Mouse (Mus musculus) layer of hippocampus, postnatal 25 days (tissue): ENCODE measurements at regions not wholly inside any gene's neighbourhood (a gene's known extent, or its start where the extent isn't known, plus 50 kb on each side); places are given as distances from the start of the nearest gene placed in this dataset.

Experiments
- DNase-seq, 2 experiments: peaks; one replicate each; pipeline ENCODE4 v3.0.0; 2022; ENCODE audit warnings: mixed read lengths in 2 of 2, low spot score in 1 of 2; ENCODE audit errors: extremely low spot score in 1 of 2

DNA sequence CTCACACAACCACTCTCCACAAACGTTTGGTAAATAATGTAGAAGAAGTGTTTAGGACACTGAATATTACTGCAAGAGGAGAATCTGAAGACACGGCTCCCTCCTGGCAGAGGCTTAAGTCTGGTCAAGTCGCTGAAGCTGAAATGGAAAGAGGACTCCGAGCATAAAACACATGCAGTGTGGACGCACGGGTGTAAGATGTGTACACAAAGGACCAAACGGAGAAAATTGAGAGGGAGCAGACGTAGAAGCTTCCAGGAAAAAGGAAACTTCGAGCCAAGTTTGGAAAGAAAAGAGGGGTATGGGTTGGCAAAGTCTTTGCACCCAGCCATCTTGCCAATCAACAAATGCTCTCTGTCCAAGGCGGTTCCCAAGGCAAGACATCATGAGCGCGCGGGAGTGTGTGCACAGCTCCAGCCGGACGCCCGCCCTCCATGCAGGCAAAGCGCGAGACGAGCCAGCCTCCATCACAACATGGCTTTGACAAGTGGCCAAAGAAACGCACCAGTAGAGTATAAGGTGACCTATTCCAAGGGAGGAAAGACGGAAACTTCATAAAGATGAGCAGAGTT, 465.0 kb upstream of the Pou3f3 start:
- peak; percentile 20 to 24 for DNase-seq

- DNase-seq: peak in 1 of 2 experiments; percentile 19
Observed at GRCm38 (mm10) chr1:42231091-42231490, 464.5 kb upstream of the Pou3f3 start.

DNA sequence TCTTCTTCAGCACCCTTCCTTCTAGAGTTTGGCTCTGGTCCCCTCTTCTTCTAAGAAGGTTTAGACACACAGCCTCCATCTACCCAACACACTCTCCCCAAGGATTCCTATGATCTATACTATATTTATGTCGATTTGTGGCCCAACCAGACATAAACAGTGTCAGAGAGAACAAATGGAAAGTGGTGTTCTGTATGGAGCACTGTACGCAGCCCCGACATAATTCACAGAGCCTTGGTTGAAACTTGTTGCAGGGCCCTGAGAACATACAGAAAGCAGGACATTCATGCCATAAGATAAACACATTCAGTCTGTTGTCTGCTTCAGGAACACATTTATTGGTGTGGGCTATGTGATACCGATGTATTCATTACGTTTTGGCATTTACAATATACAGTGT, 463.7 kb upstream of the Pou3f3 start:
- no peak for DNase-seq

DNA sequence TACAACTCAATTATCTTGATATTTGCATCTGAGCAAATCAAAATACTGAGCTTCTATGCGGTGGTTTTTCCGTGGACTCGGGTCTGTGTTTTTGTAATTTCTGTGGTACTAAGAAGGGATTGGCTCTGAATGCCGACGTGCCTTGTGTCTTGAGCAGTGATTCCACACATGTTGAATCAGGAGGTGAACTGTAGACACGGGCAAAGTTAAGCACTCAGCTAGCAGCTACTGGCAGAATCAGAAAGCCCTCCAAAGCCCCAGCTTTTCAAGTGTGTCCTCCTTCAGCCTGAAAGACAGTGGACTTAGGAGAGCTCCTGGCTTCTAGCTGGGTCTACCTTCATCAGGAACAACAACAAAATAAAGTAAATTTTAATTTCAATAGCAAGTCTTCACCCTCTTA, 462.9 kb upstream of the Pou3f3 start:
- no peak for DNase-seq

DNA sequence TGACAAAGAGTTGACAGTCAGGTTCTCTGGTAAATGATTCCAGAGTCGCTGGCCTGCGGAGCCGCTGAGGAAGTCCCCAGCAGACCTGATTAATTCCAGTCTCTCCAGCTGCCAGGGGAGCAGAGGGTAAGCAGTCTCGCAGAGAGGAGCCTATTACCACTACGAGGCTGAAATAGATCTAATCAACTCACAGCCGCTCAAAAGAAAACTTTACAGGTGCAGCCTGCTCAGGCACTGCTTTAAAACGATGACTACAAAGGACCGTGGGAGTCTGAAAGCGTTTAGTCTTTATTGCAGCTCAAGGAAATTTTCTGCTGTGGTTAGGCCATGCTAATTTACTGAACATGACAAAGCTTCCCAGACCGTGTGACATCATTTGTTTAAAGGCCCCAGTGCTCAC, 462.3 kb upstream of the Pou3f3 start:
- no peak for DNase-seq

DNA sequence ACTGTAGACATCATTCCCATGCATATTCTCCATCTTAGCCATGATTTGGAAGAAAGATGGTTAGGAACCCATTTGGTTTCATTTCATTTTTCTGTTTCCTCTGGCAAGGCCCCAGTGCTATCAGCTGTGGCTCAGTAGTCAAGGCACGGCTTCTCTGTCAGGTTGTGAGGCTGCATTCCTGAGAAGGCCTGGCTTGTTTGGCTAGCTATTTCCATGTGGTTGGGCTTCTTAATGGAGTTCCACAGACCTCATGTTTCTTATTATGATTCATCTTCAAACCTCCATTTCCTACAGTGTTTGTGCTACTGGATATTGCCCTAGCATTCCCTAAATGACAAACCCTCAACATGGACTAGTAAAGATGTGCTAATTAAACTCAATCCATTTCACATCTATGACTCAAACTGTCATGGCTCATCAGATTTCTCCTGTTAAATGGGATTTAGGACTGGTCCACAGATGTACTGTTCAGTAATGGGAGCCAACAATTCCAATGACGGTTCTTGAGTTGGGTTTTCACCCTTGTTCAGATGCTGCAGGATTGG, 459.0 kb upstream of the Pou3f3 start:
- no peak for DNase-seq

DNA sequence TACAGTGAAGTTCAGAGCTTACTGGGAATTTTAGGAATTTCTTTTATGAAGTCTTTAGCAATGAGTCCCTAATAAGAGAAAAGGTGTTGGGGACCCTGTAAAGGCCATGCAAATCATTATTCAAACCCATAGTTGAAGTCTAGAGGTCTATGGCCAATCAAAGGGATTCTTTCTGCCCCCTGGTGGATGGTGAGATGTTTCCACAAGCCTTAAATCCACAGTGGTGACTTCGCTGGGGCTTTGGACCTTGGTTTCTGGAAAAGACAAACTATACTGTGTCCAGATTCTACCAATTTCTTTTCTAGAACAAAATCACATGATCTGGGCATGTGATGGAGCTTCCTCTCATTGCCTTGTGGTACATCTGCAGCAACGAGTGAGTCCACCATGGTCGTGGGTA, 457.2 kb upstream of the Pou3f3 start:
- DNase-seq: no peak

- DNase-seq: no peak
Observed at GRCm38 (mm10) chr1:42241172-42241571, 454.4 kb upstream of the Pou3f3 start.

DNA sequence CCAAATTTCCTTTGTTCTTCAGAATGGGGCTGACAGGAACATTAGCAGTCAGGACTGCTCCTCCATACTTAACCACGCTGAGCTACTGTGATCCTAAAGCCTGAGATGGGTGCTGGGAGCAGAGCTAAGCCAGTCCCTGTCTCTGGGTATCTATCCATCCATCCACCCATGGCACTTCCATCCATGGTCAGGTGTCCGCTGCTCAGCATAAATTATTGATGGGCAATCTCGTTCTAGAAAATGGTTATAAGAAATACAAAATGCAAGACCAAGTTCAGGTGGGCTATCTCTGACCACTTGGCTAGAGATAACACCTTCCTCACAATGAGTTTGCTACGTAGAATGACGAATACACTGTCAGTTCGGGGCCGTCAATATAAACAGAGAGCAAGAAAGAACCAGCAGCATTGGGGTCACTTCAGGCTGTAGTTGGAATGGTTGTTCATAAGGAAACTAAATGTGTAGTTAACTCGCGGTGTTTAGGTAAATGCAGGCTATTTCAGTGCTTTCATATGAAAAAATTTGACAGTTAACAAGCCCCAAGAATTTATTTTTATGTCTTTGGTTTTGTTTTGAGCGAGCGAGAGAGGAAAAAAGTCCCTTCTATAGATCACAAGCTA, 453.9 kb upstream of the Pou3f3 start:
- no peak for DNase-seq

GRCm38 (mm10) chr1:42242586-42243457, 452.7 kb upstream of the Pou3f3 start:
- no peak for DNase-seq

GRCm38 (mm10) chr1:42243458-42243855, 452.1 kb upstream of the Pou3f3 start:
- DNase-seq: no peak

DNA sequence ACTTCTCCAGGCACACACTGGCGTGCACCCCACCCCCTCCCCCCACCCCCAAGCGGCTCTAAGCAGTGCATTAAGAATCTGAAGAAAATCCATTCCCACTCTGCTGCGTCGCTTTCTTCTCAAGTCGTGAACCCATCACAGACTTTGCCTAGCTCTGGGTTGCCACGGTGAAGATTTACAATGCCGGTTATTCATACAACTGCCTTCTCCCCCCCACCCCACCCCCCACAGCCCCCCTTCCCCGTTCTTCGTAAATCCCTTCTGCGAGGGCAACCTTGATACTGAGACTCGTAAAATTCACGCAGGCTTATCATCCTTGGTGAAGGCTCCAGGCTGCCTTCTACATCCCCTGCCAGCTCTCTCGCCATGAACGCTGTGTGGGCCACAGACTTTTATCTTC, 451.7 kb upstream of the Pou3f3 start:
- no peak for DNase-seq

DNA sequence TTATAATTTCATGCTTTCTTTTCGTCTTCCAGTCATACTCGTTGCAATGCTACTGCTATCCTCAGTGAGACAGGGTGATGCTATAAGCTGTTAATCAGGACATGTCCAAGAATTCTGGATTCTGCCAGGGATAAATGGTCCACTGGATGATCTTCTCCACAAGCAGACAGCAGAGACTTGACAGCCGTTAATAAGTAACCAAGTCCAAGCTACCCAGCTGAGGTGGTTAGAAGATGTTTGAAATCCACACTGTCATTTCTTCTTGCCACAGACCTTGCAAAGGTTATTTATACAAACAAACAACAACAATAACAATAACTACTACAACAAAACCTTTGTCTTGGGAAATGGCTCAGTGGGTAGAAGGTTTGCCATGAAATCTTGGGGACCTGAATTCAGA, 443.2 kb upstream of the Pou3f3 start:
- no peak for DNase-seq

DNA sequence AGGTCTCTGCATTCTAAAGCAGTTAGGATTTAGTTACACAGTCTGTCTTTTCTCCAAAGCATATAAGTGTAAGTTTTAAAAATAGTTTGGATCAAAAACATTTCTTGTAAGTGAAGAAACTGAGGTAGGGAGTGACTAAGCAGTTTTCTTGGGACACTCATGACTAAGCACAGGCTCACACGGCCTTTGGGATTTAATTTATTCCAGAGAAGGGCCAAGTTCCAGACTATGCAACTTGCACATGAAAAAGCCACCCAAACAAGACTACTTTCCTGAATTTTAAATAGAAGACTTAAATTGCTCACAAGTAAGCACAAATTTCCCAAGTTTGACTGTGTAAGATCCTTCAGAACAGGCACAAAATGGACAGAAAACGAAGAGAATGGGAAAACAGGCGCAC, 441.8 kb upstream of the Pou3f3 start:
- no peak for DNase-seq

GRCm38 (mm10) chr1:42256911-42257595, 438.5 kb upstream of the Pou3f3 start:
- DNase-seq: no peak

GRCm38 (mm10) chr1:42257801-42258593, 437.6 kb upstream of the Pou3f3 start:
- DNase-seq: no peak

DNA sequence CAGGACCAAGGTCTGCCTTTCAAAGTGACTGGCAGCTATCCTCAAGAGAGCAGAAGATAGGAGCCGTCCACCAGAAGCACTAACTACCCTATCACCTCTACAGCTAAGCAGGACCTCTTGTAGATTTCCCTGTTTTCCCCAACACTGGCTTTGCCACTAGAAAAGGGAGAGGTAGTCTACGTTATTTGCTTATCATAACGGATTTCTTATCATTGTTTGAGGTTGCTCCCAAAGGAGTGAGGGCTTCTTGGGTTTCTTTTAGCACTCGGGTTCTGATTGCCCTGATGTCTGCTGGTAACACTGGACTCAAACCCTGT, 437.0 kb upstream of the Pou3f3 start:
- DNase-seq: no peak

DNA sequence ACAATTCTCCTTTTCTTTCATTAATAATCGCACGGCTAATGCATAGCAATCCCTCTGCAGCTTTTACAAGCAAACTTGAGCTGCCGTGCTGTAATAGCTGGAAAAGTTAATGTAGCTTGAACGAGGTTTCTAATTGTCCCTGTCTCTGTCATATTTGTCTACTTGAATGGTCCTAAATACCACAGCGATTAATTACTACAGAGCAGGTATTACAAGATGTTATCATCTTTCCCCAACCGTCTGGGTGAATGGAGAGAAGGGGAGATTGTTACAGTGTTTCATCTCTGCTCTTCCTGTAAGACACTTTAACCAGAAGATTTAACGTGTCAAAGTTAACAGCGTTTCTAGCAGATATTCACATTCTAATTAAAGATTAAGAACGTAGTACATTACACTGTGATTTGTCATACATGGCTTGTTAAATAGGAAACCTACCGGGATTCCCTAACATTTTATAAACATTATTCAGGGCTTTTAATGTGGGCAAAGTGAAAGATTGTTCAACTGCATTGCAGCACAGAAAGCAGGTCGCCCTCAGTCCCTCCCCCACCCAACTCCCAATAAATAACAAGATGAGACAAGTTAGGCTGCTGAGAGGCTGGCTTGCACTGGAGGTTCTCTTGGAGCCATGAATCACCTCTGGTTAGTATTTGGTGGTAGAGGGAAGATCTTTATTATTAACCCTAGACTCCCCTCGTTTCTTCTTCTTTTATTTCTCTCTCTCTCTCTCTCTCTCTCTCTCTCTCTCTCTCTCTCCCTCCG, 436.2 kb upstream of the Pou3f3 start:
- DNase-seq: no peak
